Mouse (Mus musculus): Measurements from ENCODE around the gene Sh2d2a. TPM values are rescaled to one million over a fixed set of nuclear protein-coding genes. Genes with fewer than 3 reads are reported as not detected.
"Not testable (repeated sequence)": the region's sequence is repeated elsewhere in the genome, so short reads cannot be mapped to it uniquely, and the experiment has no call there.

Gene Sh2d2a
- polyA plus RNA-seq, 1 experiment from 2014 or later = 0.37 TPM

- Histone ChIP-seq H3K27ac (ENCODE audit: low read length) (no peak overlapping the region), H3K9ac (ENCODE audit: low read depth, low read length) (no peak overlapping the region), H3K9me3 (ENCODE audit: control insufficient read depth, low read length) (no peaks in the 10 kb centered on the region), H3K36me3 (ENCODE audit: control insufficient read depth, insufficient read depth, low read length) (no peaks in the 10 kb centered on the region), H3K4me3 (ENCODE audit: low read length) (no peak overlapping the region), H3K4me2 (ENCODE audit: low read depth, low read length) (no peak overlapping the region), H3K4me1 (ENCODE audit: control insufficient read depth, insufficient read depth, low read length) (no peaks in the 10 kb centered on the region), H3K27me3 (replicated peaks; ENCODE audit: control insufficient read depth, insufficient read depth, low read length) (peaks cover 9% of the 10 kb centered on the region)
- WGBS = 62% methylated on average over 12 of the region's 12 CpGs
- no peak for ATAC-seq
Observed at GRCm38 (mm10) chr3:87818226-87818625, 28.3 kb upstream of the Sh2d2a start.

GRCm38 (mm10) chr3:87824206-87824605 lies 22.3 kb upstream of the Sh2d2a start, which contains the start of gene Pear1:
Gene Pear1, minus strand, starts transcription at chr3:87824306.
- not testable (repeated sequence) for H3K9me3 ChIP-seq (ENCODE audit: control insufficient read depth, low read length); H3K4me2 ChIP-seq (ENCODE audit: low read depth, low read length); H3K4me1 ChIP-seq (ENCODE audit: control insufficient read depth, insufficient read depth, low read length); H3K9ac ChIP-seq (ENCODE audit: low read depth, low read length); H3K27me3 ChIP-seq (replicated peaks; ENCODE audit: control insufficient read depth, insufficient read depth, low read length); H3K27ac ChIP-seq (ENCODE audit: low read length); H3K4me3 ChIP-seq (ENCODE audit: low read length); H3K36me3 ChIP-seq (ENCODE audit: control insufficient read depth, insufficient read depth, low read length); ATAC-seq
- WGBS = 89% methylated on average over 1 of the region's 1 CpGs

GRCm38 (mm10) chr3:87828435-87828834 lies 18.1 kb upstream of the Sh2d2a start:
- Histone ChIP-seq H3K4me3 (ENCODE audit: low read length) (no peak overlapping the region), H3K36me3 (ENCODE audit: control insufficient read depth, insufficient read depth, low read length) (no peaks in the 10 kb centered on the region), H3K4me2 (ENCODE audit: low read depth, low read length) (no peak overlapping the region), H3K4me1 (ENCODE audit: control insufficient read depth, insufficient read depth, low read length) (no peaks in the 10 kb centered on the region), H3K27ac (ENCODE audit: low read length) (no peak overlapping the region), H3K27me3 (replicated peaks; ENCODE audit: control insufficient read depth, insufficient read depth, low read length) (no peaks in the 10 kb centered on the region), H3K9ac (ENCODE audit: low read depth, low read length) (no peak overlapping the region), H3K9me3 (ENCODE audit: control insufficient read depth, low read length) (no peaks in the 10 kb centered on the region)
- WGBS = 39% methylated on average over 4 of the region's 4 CpGs
- no peak for ATAC-seq

GRCm38 (mm10) chr3:87829025-87829424 lies 17.5 kb upstream of the Sh2d2a start:
- WGBS = 48% methylated on average over 10 of the region's 10 CpGs
- ATAC-seq = no peak
- Histone ChIP-seq H3K9me3 (ENCODE audit: control insufficient read depth, low read length) (no peaks in the 10 kb centered on the region), H3K4me3 (ENCODE audit: low read length) (no peak overlapping the region), H3K27me3 (replicated peaks; ENCODE audit: control insufficient read depth, insufficient read depth, low read length) (no peaks in the 10 kb centered on the region), H3K4me2 (ENCODE audit: low read depth, low read length) (no peak overlapping the region), H3K27ac (ENCODE audit: low read length) (no peak overlapping the region), H3K4me1 (ENCODE audit: control insufficient read depth, insufficient read depth, low read length) (no peaks in the 10 kb centered on the region), H3K9ac (ENCODE audit: low read depth, low read length) (no peak overlapping the region), H3K36me3 (ENCODE audit: control insufficient read depth, insufficient read depth, low read length) (no peaks in the 10 kb centered on the region)

GRCm38 (mm10) chr3:87832109-87832859 lies 14.3 kb upstream of the Sh2d2a start:
- Histone ChIP-seq H3K4me3 (ENCODE audit: low read length) (no peak overlapping the region), H3K27ac (ENCODE audit: low read length) (no peak overlapping the region), H3K27me3 (replicated peaks; ENCODE audit: control insufficient read depth, insufficient read depth, low read length) (no peaks in the 10 kb centered on the region), H3K36me3 (ENCODE audit: control insufficient read depth, insufficient read depth, low read length) (no peaks in the 10 kb centered on the region), H3K9me3 (ENCODE audit: control insufficient read depth, low read length) (no peaks in the 10 kb centered on the region), H3K4me2 (ENCODE audit: low read depth, low read length) (no peak overlapping the region), H3K9ac (ENCODE audit: low read depth, low read length) (no peak overlapping the region), H3K4me1 (ENCODE audit: control insufficient read depth, insufficient read depth, low read length) (no peaks in the 10 kb centered on the region)
- ATAC-seq = no peak
- WGBS = 83% methylated on average over 7 of the region's 7 CpGs

GRCm38 (mm10) chr3:87833482-87833881 lies 13.1 kb upstream of the Sh2d2a start:
- 63% methylated on average over 5 of the region's 5 CpGs for WGBS

GRCm38 (mm10) chr3:87838622-87839021 lies 7.9 kb upstream of the Sh2d2a start:
- no peak overlapping the region for H3K4me3 ChIP-seq (ENCODE audit: low read length)
- no peak overlapping the region for H3K27ac ChIP-seq (ENCODE audit: low read length)
- 3% methylated on average over 4 of the region's 4 CpGs for WGBS
- H3K4me2 ChIP-seq (ENCODE audit: low read depth, low read length) = no peak overlapping the region
- H3K4me1 ChIP-seq (ENCODE audit: control insufficient read depth, insufficient read depth, low read length) = no peaks in the 10 kb centered on the region
- ATAC-seq = no peak
- H3K27me3 ChIP-seq (replicated peaks; ENCODE audit: control insufficient read depth, insufficient read depth, low read length) = no peaks in the 10 kb centered on the region
- H3K9me3 ChIP-seq (ENCODE audit: control insufficient read depth, low read length) = no peaks in the 10 kb centered on the region
- H3K36me3 ChIP-seq (ENCODE audit: control insufficient read depth, insufficient read depth, low read length) = no peaks in the 10 kb centered on the region
- no peak overlapping the region for H3K9ac ChIP-seq (ENCODE audit: low read depth, low read length)

More at GRCm38 (mm10) chr3:87833482-87833881, 13.1 kb upstream of the Sh2d2a start:
- Histone ChIP-seq H3K9me3 (ENCODE audit: control insufficient read depth, low read length) (no peaks in the 10 kb centered on the region), H3K9ac (ENCODE audit: low read depth, low read length) (no peak overlapping the region), H3K4me1 (ENCODE audit: control insufficient read depth, insufficient read depth, low read length) (no peaks in the 10 kb centered on the region), H3K27me3 (replicated peaks; ENCODE audit: control insufficient read depth, insufficient read depth, low read length) (no peaks in the 10 kb centered on the region), H3K27ac (ENCODE audit: low read length) (no peak overlapping the region), H3K4me3 (ENCODE audit: low read length) (no peak overlapping the region), H3K4me2 (ENCODE audit: low read depth, low read length) (no peak overlapping the region), H3K36me3 (ENCODE audit: control insufficient read depth, insufficient read depth, low read length) (no peaks in the 10 kb centered on the region)
- no peak for ATAC-seq

- Histone ChIP-seq H3K27me3 (replicated peaks; ENCODE audit: control insufficient read depth, insufficient read depth, low read length) (no peaks in the 10 kb centered on the region), H3K36me3 (ENCODE audit: control insufficient read depth, insufficient read depth, low read length) (no peaks in the 10 kb centered on the region), H3K4me1 (ENCODE audit: control insufficient read depth, insufficient read depth, low read length) (no peaks in the 10 kb centered on the region), H3K4me2 (ENCODE audit: low read depth, low read length) (no peak overlapping the region), H3K9ac (ENCODE audit: low read depth, low read length) (no peak overlapping the region), H3K4me3 (ENCODE audit: low read length) (no peak overlapping the region), H3K27ac (ENCODE audit: low read length) (no peak overlapping the region), H3K9me3 (ENCODE audit: control insufficient read depth, low read length) (no peaks in the 10 kb centered on the region)
- no peak for ATAC-seq
Observed at GRCm38 (mm10) chr3:87840858-87841257, 5.7 kb upstream of the Sh2d2a start.

- Histone ChIP-seq H3K27ac (ENCODE audit: low read length) (no peak overlapping the region), H3K4me2 (ENCODE audit: low read depth, low read length) (no peak overlapping the region), H3K4me3 (ENCODE audit: low read length) (no peak overlapping the region), H3K4me1 (ENCODE audit: control insufficient read depth, insufficient read depth, low read length) (no peaks in the 10 kb centered on the region), H3K9me3 (ENCODE audit: control insufficient read depth, low read length) (no peaks in the 10 kb centered on the region), H3K27me3 (replicated peaks; ENCODE audit: control insufficient read depth, insufficient read depth, low read length) (no peaks in the 10 kb centered on the region), H3K36me3 (ENCODE audit: control insufficient read depth, insufficient read depth, low read length) (no peaks in the 10 kb centered on the region), H3K9ac (ENCODE audit: low read depth, low read length) (no peak overlapping the region)
- 83% methylated on average over 4 of the region's 4 CpGs for WGBS
- no peak for ATAC-seq
Observed at GRCm38 (mm10) chr3:87844981-87845380, 1.6 kb upstream of the Sh2d2a start.

GRCm38 (mm10) chr3:87846186-87846585 lies 369 bp upstream of the Sh2d2a start:
- H3K36me3 ChIP-seq (ENCODE audit: control insufficient read depth, insufficient read depth, low read length) = no peaks in the 10 kb centered on the region
- H3K4me1 ChIP-seq (ENCODE audit: control insufficient read depth, insufficient read depth, low read length) = no peaks in the 10 kb centered on the region
- H3K4me3 ChIP-seq (ENCODE audit: low read length) = no peak overlapping the region
- H3K27me3 ChIP-seq (replicated peaks; ENCODE audit: control insufficient read depth, insufficient read depth, low read length) = no peaks in the 10 kb centered on the region
- H3K27ac ChIP-seq (ENCODE audit: low read length) = no peak overlapping the region
- no peak overlapping the region for H3K4me2 ChIP-seq (ENCODE audit: low read depth, low read length)
- whole genome bisulfite sequencing = 67% methylated on average over 4 of the region's 4 CpGs
- H3K9ac ChIP-seq (ENCODE audit: low read depth, low read length) = no peak overlapping the region
- H3K9me3 ChIP-seq (ENCODE audit: control insufficient read depth, low read length) = no peaks in the 10 kb centered on the region
- ATAC-seq = no peak

Measured in intestine, embryonic 16.5 days (tissue).